Mouse (Mus musculus) liver, embryonic 16.5 days (tissue): ENCODE measurements around the gene Wfdc21. TPM values are rescaled to one million over a fixed set of nuclear protein-coding genes. Genes with fewer than 3 reads are reported as not detected.

Source experiments
- ATAC-seq: fragments of 200-750 bp; cut with Nextera tagmentation; 2 replicates; pipeline ENCODE4 v1.8.0; 2017; ENCODE audit warnings: low read depth, mild to moderate bottlenecking, moderate number of reproducible peaks, moderate library complexity
- H3K27ac ChIP-seq: fragments of 300-500 bp; sonication (generic); 2 replicates; pipeline ENCODE4 v1.5.1; 2014; ENCODE audit warnings: mild to moderate bottlenecking, low read length
- H3K27me3 ChIP-seq: fragments of 300-500 bp; sonication (generic); 2 replicates; pipeline ENCODE4 v1.6.1; 2014; ENCODE audit warnings: low read depth, low read length, mixed read lengths; ENCODE audit not compliant: control insufficient read depth, insufficient read depth
- H3K36me3 ChIP-seq: fragments of 300-500 bp; sonication (generic); 2 replicates; pipeline ENCODE4 v1.6.1; 2014; ENCODE audit warnings: mild to moderate bottlenecking; ENCODE audit not compliant: control insufficient read depth, insufficient read depth
- H3K4me1 ChIP-seq: fragments of 300-500 bp; sonication (generic); 2 replicates; pipeline ENCODE4 v1.6.1; 2014; ENCODE audit warnings: low read depth, low read length, mixed read lengths; ENCODE audit not compliant: control insufficient read depth
- H3K4me2 ChIP-seq: fragments of 300-500 bp; sonication (generic); 2 replicates; pipeline ENCODE4 v1.6.1; 2014; ENCODE audit warnings: low read depth, low read length, mixed read lengths
- H3K4me3 ChIP-seq: fragments of 300-500 bp; sonication (generic); 2 replicates; pipeline ENCODE4 v1.5.1; 2014; ENCODE audit warnings: low read depth, mild to moderate bottlenecking, low read length
- H3K9ac ChIP-seq: fragments of 300-500 bp; sonication (generic); 2 replicates; pipeline ENCODE4 v1.6.1; 2014; ENCODE audit warnings: low read depth, low read length
- H3K9me3 ChIP-seq: fragments of 300-500 bp; sonication (generic); replicated peaks from 2 replicates; pipeline ENCODE4 v1.6.1; 2016; ENCODE audit warnings: low read length; ENCODE audit not compliant: control insufficient read depth
- WGBS: fragments of 180-500 bp; shearing (Covaris S2); extraction: QIAGEN DNeasy Blood & Tissue Kit; methylation state at CpG from one replicate; pipeline ENCODE4 v1.1.7; 2014; ENCODE audit not compliant: insufficient replicate concordance; 5-methylcytosine and 5-hydroxymethylcytosine counted together
- polyA plus RNA-seq: library from polyadenylated mRNA; unstranded; fragments of >200 nt; fragmentation: Nextera tagmentation; extraction: Ambion mirVana; gene quantifications from 2 replicates; pipeline ENCODE4 v1.2.1, GENCODE M21; 2015

Wfdc21 gene
- polyA plus RNA-seq, 1 experiment from 2014 or later, result 61.4 TPM

GRCm38 (mm10) chr11:83731116-83731515 lies 15.6 kb upstream of the Wfdc21 start:
- Histone ChIP-seq H3K27me3 (no peaks in the 10 kb centered on the region), H3K9ac (no peak overlapping the region), H3K9me3 (no peaks in the 10 kb centered on the region), H3K4me2 (no peak overlapping the region), H3K27ac (no peak overlapping the region), H3K36me3 (no peaks in the 10 kb centered on the region), H3K4me1 (no peaks in the 10 kb centered on the region), H3K4me3 (no peak overlapping the region)
- no peak for ATAC-seq
- 63% methylated on average over 1 of the region's 1 CpGs for WGBS

- no peak for ATAC-seq
- no peak overlapping the region for H3K27ac ChIP-seq
- no peaks in the 10 kb centered on the region for H3K27me3 ChIP-seq
- H3K4me1 ChIP-seq, result no peaks in the 10 kb centered on the region; the same call in 1 of the 2 replicates
- no peaks in the 10 kb centered on the region for H3K9me3 ChIP-seq
- 55% methylated on average over 5 of the region's 5 CpGs for WGBS
- no peaks in the 10 kb centered on the region for H3K36me3 ChIP-seq
- no peak overlapping the region for H3K4me3 ChIP-seq
- no peak overlapping the region for H3K9ac ChIP-seq
- no peak overlapping the region for H3K4me2 ChIP-seq
Observed at GRCm38 (mm10) chr11:83733071-83733640, 13.6 kb upstream of the Wfdc21 start.

- Histone ChIP-seq H3K36me3 (no peaks in the 10 kb centered on the region), H3K9ac (no peak overlapping the region), H3K4me2 (no peak overlapping the region), H3K4me3 (no peak overlapping the region), H3K9me3 (no peaks in the 10 kb centered on the region), H3K27ac (no peak overlapping the region), H3K4me1 (no peaks in the 10 kb centered on the region; the same call in 1 of the 2 replicates), H3K27me3 (no peaks in the 10 kb centered on the region)
- no peak for ATAC-seq
- 33% methylated on average over 1 of the region's 1 CpGs for WGBS
Observed at GRCm38 (mm10) chr11:83734215-83734614, 12.5 kb upstream of the Wfdc21 start.

- ATAC-seq, result no peak
- H3K4me1 ChIP-seq, result no peaks in the 10 kb centered on the region; the same call in 1 of the 2 replicates
- no peak overlapping the region for H3K4me2 ChIP-seq
- H3K27ac ChIP-seq, result no peak overlapping the region
- 41% methylated on average over 2 of the region's 2 CpGs for WGBS
- H3K9me3 ChIP-seq, result no peaks in the 10 kb centered on the region
- no peak overlapping the region for H3K4me3 ChIP-seq
- H3K36me3 ChIP-seq, result no peaks in the 10 kb centered on the region
- no peaks in the 10 kb centered on the region for H3K27me3 ChIP-seq
- no peak overlapping the region for H3K9ac ChIP-seq
Observed at GRCm38 (mm10) chr11:83735881-83736280, 10.9 kb upstream of the Wfdc21 start.

GRCm38 (mm10) chr11:83737109-83737558 lies 9.6 kb upstream of the Wfdc21 start:
- H3K4me1 ChIP-seq, result no peaks in the 10 kb centered on the region; the same call in 1 of the 2 replicates
- H3K27me3 ChIP-seq, result no peaks in the 10 kb centered on the region
- no peak overlapping the region for H3K4me3 ChIP-seq
- 24% methylated on average over 3 of the region's 3 CpGs for WGBS
- H3K4me2 ChIP-seq, result no peak overlapping the region
- H3K27ac ChIP-seq, result no peak overlapping the region
- H3K9ac ChIP-seq, result no peak overlapping the region
- no peaks in the 10 kb centered on the region for H3K9me3 ChIP-seq
- no peaks in the 10 kb centered on the region for H3K36me3 ChIP-seq
- ATAC-seq, result no peak

GRCm38 (mm10) chr11:83739241-83739640 lies 7.5 kb upstream of the Wfdc21 start:
- no peak overlapping the region for H3K9ac ChIP-seq
- WGBS, result 21% methylated on average over 5 of the region's 5 CpGs

GRCm38 (mm10) chr11:83740443-83740991 lies 6.2 kb upstream of the Wfdc21 start:
- Histone ChIP-seq H3K4me3 (no peak overlapping the region; the same call in 1 of the 2 replicates), H3K27ac (no peak overlapping the region), H3K9ac (no peak overlapping the region), H3K4me2 (no peak overlapping the region), H3K9me3 (no peaks in the 10 kb centered on the region), H3K27me3 (no peaks in the 10 kb centered on the region), H3K36me3 (no peaks in the 10 kb centered on the region), H3K4me1 (peaks cover 5% of the 10 kb centered on the region)
- 48% methylated on average over 4 of the region's 4 CpGs for WGBS
- no peak for ATAC-seq

More at GRCm38 (mm10) chr11:83739241-83739640, 7.5 kb upstream of the Wfdc21 start:
- peaks cover 5% of the 10 kb centered on the region for H3K4me1 ChIP-seq
- no peak overlapping the region for H3K4me3 ChIP-seq
- H3K36me3 ChIP-seq, result no peaks in the 10 kb centered on the region
- ATAC-seq, result no peak
- H3K4me2 ChIP-seq, result no peak overlapping the region
- no peaks in the 10 kb centered on the region for H3K9me3 ChIP-seq
- H3K27me3 ChIP-seq, result no peaks in the 10 kb centered on the region
- H3K27ac ChIP-seq, result no peak overlapping the region

GRCm38 (mm10) chr11:83741841-83742240 lies 4.9 kb upstream of the Wfdc21 start:
- Histone ChIP-seq H3K27me3 (no peaks in the 10 kb centered on the region), H3K9me3 (no peaks in the 10 kb centered on the region), H3K4me1 (peaks cover 5% of the 10 kb centered on the region), H3K4me2 (no peak overlapping the region), H3K36me3 (no peaks in the 10 kb centered on the region), H3K27ac (peak overlapping the region; percentile 60), H3K4me3 (no peak overlapping the region), H3K9ac (no peak overlapping the region)
- 57% methylated on average over 5 of the region's 5 CpGs for WGBS
- ATAC-seq, result peak; percentile 75

- Histone ChIP-seq H3K27me3 (no peaks in the 10 kb centered on the region), H3K4me1 (peaks cover 5% of the 10 kb centered on the region), H3K4me3 (no peak overlapping the region), H3K27ac (no peak overlapping the region), H3K36me3 (no peaks in the 10 kb centered on the region), H3K4me2 (no peak overlapping the region), H3K9me3 (no peaks in the 10 kb centered on the region), H3K9ac (no peak overlapping the region)
- ATAC-seq, result no peak
- WGBS, result 56% methylated on average over 9 of the region's 9 CpGs
Observed at GRCm38 (mm10) chr11:83742731-83743355, 3.9 kb upstream of the Wfdc21 start.
